Mouse (Mus musculus): ENCODE results near the gene Hmgcl. TPM values are rescaled to one million over a fixed set of nuclear protein-coding genes. Genes with fewer than 3 reads are reported as not detected.
A peak's percentile ranks its signal among the peaks of the same experiment; 100 is the strongest.

Hmgcl gene
- polyA plus RNA-seq, 1 experiment from 2014 or later: 97.1 TPM

- no peak for DNase-seq (ENCODE audit: low spot score)
- no peak for ATAC-seq (replicated peaks; ENCODE audit: low FRiP score)
- H3K4me1 ChIP-seq (replicated peaks; ENCODE audit: control insufficient read depth, insufficient read depth, low read length): peaks cover 20% of the 10 kb centered on the region
- H3K9me3 ChIP-seq (ENCODE audit: control insufficient read depth, low read length): no peaks in the 10 kb centered on the region
- no peak overlapping the region for H3K9ac ChIP-seq (ENCODE audit: low read depth, low read length)
- WGBS: 83% methylated on average over 9 of the region's 9 CpGs
- peaks cover 22% of the 10 kb centered on the region; the same call in 1 of the 2 replicates for H3K36me3 ChIP-seq (ENCODE audit: control insufficient read depth, insufficient read depth, low read length)
- peak overlapping the region; percentile 99 for H3K4me2 ChIP-seq
- no peaks in the 10 kb centered on the region for H3K27me3 ChIP-seq (replicated peaks; ENCODE audit: control insufficient read depth, insufficient read depth, low read length)
- no peak overlapping the region; the same call in 1 of the 2 replicates for H3K4me3 ChIP-seq (ENCODE audit: low read depth, low read length)
- no peak overlapping the region for H3K27ac ChIP-seq (ENCODE audit: low read depth, low read length)
Observed at GRCm38 (mm10) chr4:135965113-135965512, 18.9 kb downstream of the Hmgcl start.

GRCm38 (mm10) chr4:135966283-135966682 is 20.0 kb downstream of the Hmgcl start:
- no peak for ATAC-seq (replicated peaks; ENCODE audit: low FRiP score)
- no peaks in the 10 kb centered on the region for H3K27me3 ChIP-seq (replicated peaks; ENCODE audit: control insufficient read depth, insufficient read depth, low read length)
- 0 out of 2 replicates have a peak overlapping the region, but pooled peaks have one; percentile 8 for H3K9ac ChIP-seq (ENCODE audit: low read depth, low read length)
- DNase-seq (ENCODE audit: low spot score): no peak
- H3K27ac ChIP-seq (ENCODE audit: low read depth, low read length): no peak overlapping the region
- no peak overlapping the region for H3K4me2 ChIP-seq
- no peak overlapping the region for H3K4me3 ChIP-seq (ENCODE audit: low read depth, low read length)
- WGBS: 91% methylated on average over 16 of the region's 16 CpGs
- H3K9me3 ChIP-seq (ENCODE audit: control insufficient read depth, low read length): no peaks in the 10 kb centered on the region
- peaks cover 20% of the 10 kb centered on the region; the same call in 1 of the 2 replicates for H3K36me3 ChIP-seq (ENCODE audit: control insufficient read depth, insufficient read depth, low read length)
- peaks cover 23% of the 10 kb centered on the region for H3K4me1 ChIP-seq (replicated peaks; ENCODE audit: control insufficient read depth, insufficient read depth, low read length)

GRCm38 (mm10) chr4:135967086-135967760 is 21.0 kb downstream of the Hmgcl start:
- Histone ChIP-seq H3K27me3 (replicated peaks; ENCODE audit: control insufficient read depth, insufficient read depth, low read length) (no peaks in the 10 kb centered on the region), H3K9me3 (ENCODE audit: control insufficient read depth, low read length) (no peaks in the 10 kb centered on the region), H3K4me2 (no peak overlapping the region), H3K4me1 (replicated peaks; ENCODE audit: control insufficient read depth, insufficient read depth, low read length) (peaks cover 29% of the 10 kb centered on the region), H3K27ac (ENCODE audit: low read depth, low read length) (no peak overlapping the region), H3K9ac (ENCODE audit: low read depth, low read length) (no peak overlapping the region), H3K4me3 (ENCODE audit: low read depth, low read length) (no peak overlapping the region), H3K36me3 (ENCODE audit: control insufficient read depth, insufficient read depth, low read length) (peaks cover 17% of the 10 kb centered on the region; the same call in 1 of the 2 replicates)
- 88% methylated on average over 18 of the region's 18 CpGs for WGBS
- DNase-seq (ENCODE audit: low spot score) (no peak), ATAC-seq (replicated peaks; ENCODE audit: low FRiP score) (no peak)

GRCm38 (mm10) chr4:135968271-135968869 is 22.1 kb downstream of the Hmgcl start:
- Histone ChIP-seq H3K36me3 (ENCODE audit: control insufficient read depth, insufficient read depth, low read length) (peaks cover 17% of the 10 kb centered on the region; the same call in 1 of the 2 replicates), H3K27me3 (replicated peaks; ENCODE audit: control insufficient read depth, insufficient read depth, low read length) (no peaks in the 10 kb centered on the region), H3K4me1 (replicated peaks; ENCODE audit: control insufficient read depth, insufficient read depth, low read length) (peaks cover 28% of the 10 kb centered on the region), H3K9me3 (ENCODE audit: control insufficient read depth, low read length) (no peaks in the 10 kb centered on the region), H3K4me2 (no peak overlapping the region), H3K27ac (ENCODE audit: low read depth, low read length) (no peak overlapping the region), H3K9ac (ENCODE audit: low read depth, low read length) (no peak overlapping the region), H3K4me3 (ENCODE audit: low read depth, low read length) (no peak overlapping the region)
- 76% methylated on average over 19 of the region's 19 CpGs for WGBS
- DNase-seq (ENCODE audit: low spot score) (no peak), ATAC-seq (replicated peaks; ENCODE audit: low FRiP score) (no peak)

- no peak for ATAC-seq (replicated peaks; ENCODE audit: low FRiP score)
- Histone ChIP-seq H3K4me2 (no peak overlapping the region), H3K27ac (ENCODE audit: low read depth, low read length) (no peak overlapping the region), H3K4me1 (replicated peaks; ENCODE audit: control insufficient read depth, insufficient read depth, low read length) (peaks cover 27% of the 10 kb centered on the region), H3K4me3 (ENCODE audit: low read depth, low read length) (no peak overlapping the region), H3K27me3 (replicated peaks; ENCODE audit: control insufficient read depth, insufficient read depth, low read length) (no peaks in the 10 kb centered on the region), H3K36me3 (ENCODE audit: control insufficient read depth, insufficient read depth, low read length) (peaks cover 17% of the 10 kb centered on the region; the same call in 1 of the 2 replicates), H3K9ac (ENCODE audit: low read depth, low read length) (no peak overlapping the region), H3K9me3 (ENCODE audit: control insufficient read depth, low read length) (no peaks in the 10 kb centered on the region)
- 90% methylated on average over 13 of the region's 13 CpGs for WGBS
- DNase-seq (ENCODE audit: low spot score): no peak
Observed at GRCm38 (mm10) chr4:135969070-135969750, 23.0 kb downstream of the Hmgcl start.

- Histone ChIP-seq H3K27ac (ENCODE audit: low read depth, low read length) (no peak overlapping the region), H3K4me1 (replicated peaks; ENCODE audit: control insufficient read depth, insufficient read depth, low read length) (peaks cover 18% of the 10 kb centered on the region), H3K36me3 (ENCODE audit: control insufficient read depth, insufficient read depth, low read length) (peaks cover 24% of the 10 kb centered on the region; the same call in 1 of the 2 replicates), H3K9me3 (ENCODE audit: control insufficient read depth, low read length) (no peaks in the 10 kb centered on the region), H3K9ac (ENCODE audit: low read depth, low read length) (no peak overlapping the region), H3K4me3 (ENCODE audit: low read depth, low read length) (no peak overlapping the region), H3K27me3 (replicated peaks; ENCODE audit: control insufficient read depth, insufficient read depth, low read length) (no peaks in the 10 kb centered on the region), H3K4me2 (0 out of 2 replicates have a peak overlapping the region, but pooled peaks have one; percentile 8)
- no peak for DNase-seq (ENCODE audit: low spot score)
- no peak for ATAC-seq (replicated peaks; ENCODE audit: low FRiP score)
- WGBS: 89% methylated on average over 11 of the region's 11 CpGs
Observed at GRCm38 (mm10) chr4:135970585-135970984, 24.3 kb downstream of the Hmgcl start.

- H3K4me2 ChIP-seq: peak overlapping the region; percentile 78
- H3K9ac ChIP-seq (ENCODE audit: low read depth, low read length): peak overlapping the region; percentile 76
- under 1% methylated on average over 35 of the region's 35 CpGs for WGBS
- H3K9me3 ChIP-seq (ENCODE audit: control insufficient read depth, low read length): no peaks in the 10 kb centered on the region
- H3K4me3 ChIP-seq (ENCODE audit: low read depth, low read length): peak overlapping the region; percentile 83
- no peaks in the 10 kb centered on the region for H3K27me3 ChIP-seq (replicated peaks; ENCODE audit: control insufficient read depth, insufficient read depth, low read length)
- H3K4me1 ChIP-seq (replicated peaks; ENCODE audit: control insufficient read depth, insufficient read depth, low read length): peaks cover 18% of the 10 kb centered on the region
- ATAC-seq (replicated peaks; ENCODE audit: low FRiP score): peak; percentile 30
- H3K36me3 ChIP-seq (ENCODE audit: control insufficient read depth, insufficient read depth, low read length): peaks cover 32% of the 10 kb centered on the region
- no peak for DNase-seq (ENCODE audit: low spot score)
- no peak overlapping the region; the same call in 1 of the 2 replicates for H3K27ac ChIP-seq (ENCODE audit: low read depth, low read length)
Observed at GRCm38 (mm10) chr4:135971805-135972555, 25.7 kb downstream of the Hmgcl start.

- peak; percentile 82 for DNase-seq (ENCODE audit: low spot score)
- Histone ChIP-seq H3K4me3 (ENCODE audit: low read depth, low read length) (peak within 1 kb of the TSS; percentile 83), H3K27me3 (replicated peaks; ENCODE audit: control insufficient read depth, insufficient read depth, low read length) (no peaks in the 10 kb centered on the region), H3K4me2 (peak within 1 kb of the TSS; percentile 78), H3K36me3 (ENCODE audit: control insufficient read depth, insufficient read depth, low read length) (peaks cover 32% of the 10 kb centered on the region), H3K4me1 (replicated peaks; ENCODE audit: control insufficient read depth, insufficient read depth, low read length) (peaks cover 18% of the 10 kb centered on the region), H3K27ac (ENCODE audit: low read depth, low read length) (no peak within 1 kb of the TSS; the same call in 1 of the 2 replicates), H3K9me3 (ENCODE audit: control insufficient read depth, low read length) (no peaks in the 10 kb centered on the region), H3K9ac (ENCODE audit: low read depth, low read length) (peak within 1 kb of the TSS; percentile 76)
- ATAC-seq (replicated peaks; ENCODE audit: low FRiP score): peak; percentile 77
- WGBS: 2% methylated on average over 19 of the region's 19 CpGs
Observed at GRCm38 (mm10) chr4:135972556-135972906, 26.3 kb downstream of the Hmgcl start, which contains the start of gene Lypla2. Gene Lypla2, minus strand, starts transcription at chr4:135972626.
